Mouse (Mus musculus) testis, adult 2 months (tissue): ENCODE data around the gene Ak8.

ENCODE experiments used
- CTCF ChIP-seq: fragments of 200-500 bp; IDR thresholded peaks from 2 replicates; pipeline ENCODE4 v1.5.1; 2012; ENCODE audit warnings: low read depth, mild to moderate bottlenecking, inconsistent platforms, low read length, moderate library complexity; ENCODE audit not compliant: control insufficient read depth, insufficient read depth, insufficient replicate concordance
- POLR2A ChIP-seq: fragments of 200-500 bp; IDR thresholded peaks from 2 replicates; pipeline ENCODE4 v1.6.1; 2012; ENCODE audit warnings: low read depth, mild to moderate bottlenecking, inconsistent platforms, low read length, moderate library complexity; ENCODE audit not compliant: control insufficient read depth

DNA sequence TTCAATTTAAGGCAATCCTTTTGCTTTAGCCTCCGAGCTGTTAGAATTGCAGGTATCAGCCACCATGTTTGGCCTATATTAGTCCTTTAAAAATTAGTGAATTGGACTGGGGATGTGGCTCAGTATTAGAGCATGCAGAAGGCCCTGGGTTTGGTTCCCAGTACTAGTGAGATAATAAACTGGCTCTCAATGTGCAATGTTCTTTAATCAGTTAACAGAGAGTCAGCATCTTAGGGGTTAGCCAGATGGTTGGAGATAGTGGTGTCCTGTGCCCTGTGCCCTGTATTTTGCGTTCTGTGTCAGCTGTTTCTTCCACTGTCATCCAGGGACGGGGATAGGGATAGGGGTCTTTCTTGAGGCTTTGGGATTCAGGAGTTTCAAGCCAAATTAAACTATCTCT lies 37.1 kb upstream of the Ak8 start:
- TF ChIP-seq POLR2A: no peak
- TF ChIP-seq CTCF: no peak
